Mouse (Mus musculus) olfactory bulb, adult 2 months (tissue): ENCODE measurements around the gene Car7.

Experiments used
- CTCF ChIP-seq: fragments of 200-500 bp; IDR thresholded peaks from 2 replicates; pipeline ENCODE4 v1.5.1; 2012; ENCODE audit warnings: low read depth, mild to moderate bottlenecking, low read length, moderate library complexity; ENCODE audit not compliant: insufficient read depth
- POLR2A ChIP-seq: fragments of 200-500 bp; IDR thresholded peaks from 2 replicates; pipeline ENCODE4 v1.6.1; 2012; ENCODE audit warnings: mild to moderate bottlenecking, low read depth, low read length, moderate library complexity; ENCODE audit not compliant: insufficient read depth

DNA sequence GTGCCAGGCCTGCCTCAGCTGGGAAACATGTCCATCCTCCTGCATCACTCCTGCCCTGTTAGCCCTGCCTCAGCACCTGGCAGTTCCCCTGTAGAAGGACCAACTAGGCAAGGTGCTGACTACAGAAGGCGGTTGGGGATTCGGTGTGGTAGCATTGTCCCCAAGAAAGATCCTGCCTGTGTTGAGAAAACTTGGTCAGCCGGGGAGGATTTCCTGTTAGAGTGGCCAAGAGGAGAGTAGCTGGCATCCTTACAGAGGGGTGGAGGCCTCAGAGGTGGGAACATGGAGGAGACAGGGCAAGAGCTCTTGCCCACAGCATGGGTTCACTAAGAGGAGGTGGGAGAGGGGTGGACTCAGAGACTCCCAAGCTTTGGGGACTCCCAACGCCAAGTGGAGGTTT is 20.7 kb downstream of the Car7 start:
- no peak for TF ChIP-seq POLR2A
- no peak for TF ChIP-seq CTCF
